Mouse (Mus musculus): ENCODE results near the gene Dnajc2.
A peak's percentile ranks its signal among the peaks of the same experiment; 100 is the strongest.

Gene Dnajc2

GRCm38 (mm10) chr5:21785053-21785452, at the start of gene Dnajc2, which contains the start of gene Psmc2:
TSS of gene Dnajc2 (minus strand) at chr5:21785251.
TSS of gene Psmc2 (plus strand) at chr5:21785283.
- DNase-seq: peak; percentile 90

- DNase-seq: no peak
Measured at GRCm38 (mm10) chr5:21831761-21832160, 46.7 kb upstream of the Dnajc2 start.

- DNase-seq: no peak
Measured at GRCm38 (mm10) chr5:21828855-21829254, 43.8 kb upstream of the Dnajc2 start.

- no peak for DNase-seq
Measured at GRCm38 (mm10) chr5:21827643-21828042, 42.6 kb upstream of the Dnajc2 start.

- DNase-seq: no peak
Measured at GRCm38 (mm10) chr5:21826370-21826769, 41.3 kb upstream of the Dnajc2 start.

- DNase-seq: peak; percentile 20
Measured at GRCm38 (mm10) chr5:21813994-21814393, 28.9 kb upstream of the Dnajc2 start.

- DNase-seq: no peak
Measured at GRCm38 (mm10) chr5:21810924-21811323, 25.9 kb upstream of the Dnajc2 start.

GRCm38 (mm10) chr5:21804837-21805236, 19.8 kb upstream of the Dnajc2 start:
- DNase-seq: no peak

GRCm38 (mm10) chr5:21803691-21804188, 18.7 kb upstream of the Dnajc2 start:
- no peak for DNase-seq

- no peak for DNase-seq
Measured at GRCm38 (mm10) chr5:21802907-21803306, 17.9 kb upstream of the Dnajc2 start.

GRCm38 (mm10) chr5:21792166-21792565, 7.1 kb upstream of the Dnajc2 start:
- no peak for DNase-seq

GRCm38 (mm10) chr5:21789061-21789460, 4.0 kb upstream of the Dnajc2 start:
- no peak for DNase-seq

- DNase-seq: no peak
Measured at GRCm38 (mm10) chr5:21787186-21788105, 2.4 kb upstream of the Dnajc2 start.

GRCm38 (mm10) chr5:21786258-21787185, 1.5 kb upstream of the Dnajc2 start:
- peak; percentile 92 for DNase-seq

- DNase-seq: no peak
Measured at GRCm38 (mm10) chr5:21785776-21786175, 725 bp upstream of the Dnajc2 start.

- peak; percentile 29 for DNase-seq
Measured at GRCm38 (mm10) chr5:21784161-21785052, 644 bp downstream of the Dnajc2 start.

GRCm38 (mm10) chr5:21776491-21776890, 8.6 kb downstream of the Dnajc2 start:
- no peak for DNase-seq

- DNase-seq: no peak
Measured at GRCm38 (mm10) chr5:21769841-21770240, 15.2 kb downstream of the Dnajc2 start.

- no peak for DNase-seq
Measured at GRCm38 (mm10) chr5:21768506-21768905, 16.5 kb downstream of the Dnajc2 start.

- DNase-seq: no peak
Measured at GRCm38 (mm10) chr5:21745966-21746365, 39.1 kb downstream of the Dnajc2 start.

GRCm38 (mm10) chr5:21744651-21745050, 40.4 kb downstream of the Dnajc2 start:
- DNase-seq: no peak

GRCm38 (mm10) chr5:21743606-21744005, 41.4 kb downstream of the Dnajc2 start:
- DNase-seq: no peak
